Mouse (Mus musculus) liver, adult 2 months (tissue): ENCODE data around the gene Cideb. TPM values are rescaled to one million over a fixed set of nuclear protein-coding genes. Genes with fewer than 3 reads are reported as not detected.

ENCODE experiments used
- DNase-seq: peaks from one replicate; pipeline ENCODE4 v3.0.0-alpha.2; 2011; ENCODE audit warnings: low read depth, low spot score; ENCODE audit errors: extremely low read depth
- H3K27ac ChIP-seq: fragments of 200-500 bp; replicated peaks from 2 replicates; pipeline ENCODE4 v1.5.1; 2012; ENCODE audit warnings: low read depth, mild to moderate bottlenecking, control low read depth, inconsistent platforms, low read length; ENCODE audit not compliant: insufficient read depth
- H3K27me3 ChIP-seq: fragments of 200-500 bp; 2 replicates; pipeline ENCODE4 v1.6.1; 2012; ENCODE audit warnings: mild to moderate bottlenecking, moderate library complexity, low read length, inconsistent platforms; ENCODE audit not compliant: control insufficient read depth, insufficient read depth
- H3K36me3 ChIP-seq: fragments of 200-500 bp; 2 replicates; pipeline ENCODE4 v1.6.1; 2012; ENCODE audit warnings: low read length, inconsistent platforms; ENCODE audit not compliant: control insufficient read depth, insufficient read depth
- H3K4me1 ChIP-seq: fragments of 200-500 bp; 2 replicates; pipeline ENCODE4 v1.6.1; 2011; ENCODE audit warnings: low read length; ENCODE audit not compliant: control insufficient read depth, insufficient read depth
- H3K4me3 ChIP-seq: fragments of 200-500 bp; 2 replicates; pipeline ENCODE4 v1.5.1; 2011; ENCODE audit warnings: low read depth, mild to moderate bottlenecking, control low read depth, low read length, moderate library complexity; ENCODE audit not compliant: insufficient read depth
- H3K79me2 ChIP-seq: fragments of 200-500 bp; 2 replicates; pipeline ENCODE4 v1.6.1; 2012; ENCODE audit warnings: inconsistent platforms, mild to moderate bottlenecking, low read length, moderate library complexity; ENCODE audit not compliant: control insufficient read depth, insufficient read depth
- H3K9ac ChIP-seq: fragments of 200-500 bp; 2 replicates; pipeline ENCODE4 v1.6.1; 2012; ENCODE audit warnings: low read depth, mild to moderate bottlenecking, control low read depth, inconsistent platforms, low read length
- CTCF ChIP-seq: fragments of 200-500 bp; IDR thresholded peaks from 2 replicates; pipeline ENCODE4 v1.5.1; 2011; ENCODE audit warnings: low read depth, low read length, control low read depth
- POLR2A ChIP-seq: fragments of 200-500 bp; IDR thresholded peaks from 2 replicates; pipeline ENCODE4 v1.6.1; 2011; ENCODE audit warnings: low read length, control low read depth; ENCODE audit not compliant: insufficient read depth; ENCODE audit errors: extremely low read depth
- WGBS: fragments of 180-500 bp; shearing (Covaris S2); methylation state at CpG from one replicate; pipeline ENCODE4 v1.1.7; 2018; 5-methylcytosine and 5-hydroxymethylcytosine counted together
- polyA plus RNA-seq: library from polyadenylated mRNA; depleted of rRNA; stranded (reverse); fragments of >200 nt; gene quantifications from 2 replicates; pipeline ENCODE4 v1.2.3, GENCODE M21; 2012
- total RNA-seq: library from RNA; depleted of rRNA; stranded (reverse); fragments of >200 nt; gene quantifications from 2 replicates; pipeline ENCODE4 v1.2.3, GENCODE M21; 2014

Cideb gene
- total and polyA plus RNA-seq, 2 experiments = 101 to 483 TPM

DNA sequence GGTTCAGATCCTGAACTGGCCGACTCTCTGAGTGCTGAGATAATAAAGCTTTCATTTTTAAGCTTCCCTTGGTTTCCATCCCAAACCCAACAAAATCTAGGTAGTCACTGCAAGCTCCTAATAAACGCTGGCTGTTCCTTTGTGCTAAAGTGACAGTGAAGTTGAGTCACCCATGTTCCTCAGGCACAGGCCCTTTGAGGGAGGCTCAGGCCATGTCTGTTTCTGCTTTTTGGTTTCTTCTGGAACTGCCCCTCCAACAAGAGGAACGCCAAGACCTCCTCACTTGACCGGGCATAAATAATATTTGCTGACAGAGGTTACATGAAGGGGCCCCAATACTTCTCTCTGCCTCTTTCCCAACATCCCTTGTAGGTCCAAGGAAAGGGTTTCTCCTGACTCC is 22.5 kb downstream of the Cideb start:
- WGBS = 74% methylated on average over 4 of the region's 4 CpGs
- H3K27ac ChIP-seq = peak overlapping the region; percentile 63
- TF ChIP-seq POLR2A (no peak), CTCF (no peak)
- H3K79me2 ChIP-seq = no peaks in the 10 kb centered on the region
- no peak overlapping the region for H3K4me3 ChIP-seq
- peaks cover 18% of the 10 kb centered on the region for H3K36me3 ChIP-seq
- peak; percentile 45 for DNase-seq
- H3K4me1 ChIP-seq = peaks cover 12% of the 10 kb centered on the region
- no peaks in the 10 kb centered on the region for H3K27me3 ChIP-seq
- no peak overlapping the region for H3K9ac ChIP-seq

DNA sequence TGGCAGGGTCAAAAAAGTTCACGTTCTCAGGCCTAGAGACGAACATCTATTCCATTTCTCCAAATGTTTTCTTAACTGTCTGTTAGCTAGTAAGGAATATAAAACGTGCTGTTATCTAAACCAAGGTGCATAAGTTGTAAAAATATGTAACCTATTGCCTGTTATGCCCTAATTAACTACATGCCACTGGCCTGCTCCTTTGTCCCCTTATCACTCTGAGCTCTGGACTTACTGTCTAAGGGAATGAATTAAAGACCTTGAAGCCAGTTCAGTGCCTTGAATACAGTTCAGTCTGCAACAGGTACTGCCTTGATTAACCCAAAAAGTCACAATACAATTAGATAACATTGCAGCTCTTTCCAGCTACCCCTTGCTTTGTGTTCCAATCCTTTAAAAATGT is 22.9 kb downstream of the Cideb start:
- TF ChIP-seq POLR2A = no peak
- TF ChIP-seq CTCF = no peak
- no peaks in the 10 kb centered on the region for H3K79me2 ChIP-seq
- peaks cover 16% of the 10 kb centered on the region for H3K36me3 ChIP-seq
- no peak for DNase-seq
- no peak overlapping the region for H3K27ac ChIP-seq
- H3K9ac ChIP-seq = no peak overlapping the region
- H3K4me3 ChIP-seq = no peak overlapping the region
- peaks cover 12% of the 10 kb centered on the region for H3K4me1 ChIP-seq
- no peaks in the 10 kb centered on the region for H3K27me3 ChIP-seq
- WGBS = 58% methylated on average over 3 of the region's 3 CpGs

DNA sequence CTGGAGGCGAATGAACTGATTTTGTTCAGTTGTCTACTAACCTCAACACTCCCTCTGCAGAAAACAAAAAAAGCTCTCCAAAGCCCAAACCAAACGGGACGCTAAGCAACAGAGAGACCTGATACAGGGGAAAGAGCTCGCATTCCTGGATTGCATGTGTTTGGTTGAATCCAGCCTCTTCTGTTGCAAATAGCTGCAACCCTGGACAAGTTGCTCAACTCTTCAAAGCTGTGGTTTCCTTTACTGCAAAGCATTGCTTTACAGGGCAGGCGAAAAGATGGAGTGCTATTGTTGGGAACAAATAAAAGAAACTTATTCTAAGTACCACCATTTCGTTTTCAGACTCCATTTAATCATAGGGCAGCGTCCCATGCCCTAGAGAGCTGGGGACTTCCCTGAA is 23.4 kb downstream of the Cideb start:
- Histone ChIP-seq H3K36me3 (peaks cover 12% of the 10 kb centered on the region), H3K4me1 (peaks cover 9% of the 10 kb centered on the region), H3K4me3 (no peak overlapping the region), H3K9ac (no peak overlapping the region), H3K27ac (no peak overlapping the region), H3K27me3 (no peaks in the 10 kb centered on the region), H3K79me2 (no peaks in the 10 kb centered on the region)
- WGBS = 74% methylated on average over 7 of the region's 7 CpGs
- no peak for DNase-seq
- TF ChIP-seq CTCF = no peak

DNA sequence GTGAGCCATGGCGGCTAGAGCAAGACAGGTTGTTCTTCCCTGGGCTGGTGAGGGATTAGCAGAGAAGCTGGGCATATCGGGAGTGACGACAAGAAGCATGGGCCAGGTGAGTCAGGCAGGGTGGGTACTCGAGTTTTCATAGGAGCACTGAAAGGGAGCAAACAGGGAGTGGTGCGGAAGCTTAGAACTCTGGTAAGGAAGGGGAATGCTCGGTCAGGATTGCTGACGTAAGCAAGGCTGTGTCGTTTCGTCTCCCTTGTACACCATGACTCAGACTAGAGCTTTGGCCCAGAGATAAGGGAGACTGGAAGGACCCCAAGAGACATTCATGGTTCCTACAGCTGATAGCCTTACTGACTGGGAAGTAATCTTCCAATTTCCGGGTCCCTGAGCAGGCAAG is 24.4 kb downstream of the Cideb start:
- no peak overlapping the region for H3K9ac ChIP-seq
- no peaks in the 10 kb centered on the region for H3K79me2 ChIP-seq
- peaks cover 8% of the 10 kb centered on the region for H3K36me3 ChIP-seq
- H3K4me1 ChIP-seq = peaks cover 8% of the 10 kb centered on the region
- no peak for DNase-seq
- no peak overlapping the region for H3K4me3 ChIP-seq
- WGBS = 71% methylated on average over 10 of the region's 10 CpGs
- TF ChIP-seq POLR2A (no peak), CTCF (no peak)
- no peaks in the 10 kb centered on the region for H3K27me3 ChIP-seq
- no peak overlapping the region for H3K27ac ChIP-seq

DNA sequence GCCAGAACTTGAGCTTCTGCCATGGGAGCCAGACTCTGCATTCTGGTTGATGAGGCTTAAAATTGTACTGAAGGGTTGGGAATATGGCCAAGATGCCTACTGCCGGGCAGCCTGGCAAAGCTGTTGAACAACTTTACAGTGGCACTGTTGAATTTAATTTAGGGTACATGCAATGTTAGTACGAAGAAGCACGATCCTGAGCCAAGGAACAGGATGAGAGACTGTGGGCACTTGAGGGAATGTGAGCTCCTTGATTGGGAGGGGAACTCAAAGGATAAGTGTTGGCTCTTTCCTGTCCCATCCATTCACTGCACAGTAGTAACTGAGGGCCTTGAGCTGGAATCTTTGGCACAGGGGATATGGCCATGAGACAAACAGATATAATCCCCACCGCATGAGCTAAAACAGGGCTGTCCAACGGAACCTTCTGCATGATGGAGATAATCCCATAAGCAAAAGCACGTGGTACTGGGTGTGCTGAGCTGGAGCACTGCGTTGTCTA is 27.7 kb downstream of the Cideb start:
- H3K9ac ChIP-seq = no peak overlapping the region
- no peak for TF ChIP-seq POLR2A
- no peak for TF ChIP-seq CTCF
- peaks cover 10% of the 10 kb centered on the region for H3K4me1 ChIP-seq
- no peaks in the 10 kb centered on the region for H3K27me3 ChIP-seq
- H3K79me2 ChIP-seq = no peaks in the 10 kb centered on the region
- H3K4me3 ChIP-seq = no peak overlapping the region
- H3K27ac ChIP-seq = no peak overlapping the region
- WGBS = 88% methylated on average over 7 of the region's 7 CpGs
- DNase-seq = no peak
- H3K36me3 ChIP-seq = no peaks in the 10 kb centered on the region

DNA sequence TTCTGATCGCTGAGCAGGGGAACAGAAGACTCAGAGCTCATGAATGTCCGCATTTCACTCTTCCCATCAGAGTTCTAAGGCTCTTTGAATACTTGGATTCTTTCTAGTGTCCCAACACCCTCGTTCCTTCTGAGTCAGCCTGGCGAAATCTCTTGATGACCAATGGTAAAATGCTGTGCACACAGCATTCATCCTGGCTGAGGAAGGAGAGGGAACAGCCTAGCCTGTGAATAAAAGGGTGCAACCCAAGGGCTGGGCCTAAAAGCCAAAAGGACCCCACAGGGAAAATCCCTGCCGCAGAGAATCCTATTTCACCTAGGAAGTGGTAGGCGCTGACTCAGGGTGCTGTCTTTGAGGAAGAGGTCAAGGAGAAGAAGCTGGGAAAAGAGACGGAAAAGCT is 28.1 kb downstream of the Cideb start:
- H3K4me1 ChIP-seq = peaks cover 15% of the 10 kb centered on the region
- no peak for TF ChIP-seq CTCF
- no peak for TF ChIP-seq POLR2A
- DNase-seq = no peak
- H3K4me3 ChIP-seq = no peak overlapping the region
- no peak overlapping the region for H3K27ac ChIP-seq
- no peaks in the 10 kb centered on the region for H3K36me3 ChIP-seq
- no peak overlapping the region for H3K9ac ChIP-seq
- no peaks in the 10 kb centered on the region for H3K27me3 ChIP-seq
- H3K79me2 ChIP-seq = no peaks in the 10 kb centered on the region
- 89% methylated on average over 7 of the region's 7 CpGs for WGBS
